Mouse (Mus musculus) kidney, adult 2 months (tissue): ENCODE measurements around the gene Itih5. TPM values are rescaled to one million over a fixed set of nuclear protein-coding genes. Genes with fewer than 3 reads are reported as not detected.

Source experiments
- DNase-seq: peaks from one replicate; pipeline ENCODE4 v3.0.0; 2021
- H3K27ac ChIP-seq: fragments of 200-500 bp; 2 replicates; pipeline ENCODE4 v1.5.1; 2012; ENCODE audit warnings: low read depth, low read length, control low read depth, inconsistent platforms; ENCODE audit not compliant: insufficient read depth
- H3K27me3 ChIP-seq: fragments of 200-500 bp; replicated peaks from 2 replicates; pipeline ENCODE4 v1.6.1; 2012; ENCODE audit warnings: mild to moderate bottlenecking, moderate library complexity, low read length, inconsistent platforms; ENCODE audit not compliant: control insufficient read depth, insufficient read depth
- H3K36me3 ChIP-seq: fragments of 200-500 bp; 2 replicates; pipeline ENCODE4 v1.6.1; 2012; ENCODE audit warnings: mild to moderate bottlenecking, moderate library complexity, low read length, inconsistent platforms; ENCODE audit not compliant: control insufficient read depth, insufficient read depth
- H3K4me1 ChIP-seq: fragments of 200-500 bp; 2 replicates; pipeline ENCODE4 v1.6.1; 2011; ENCODE audit warnings: low read length; ENCODE audit not compliant: control insufficient read depth, insufficient read depth
- H3K4me3 ChIP-seq: fragments of 200-500 bp; 2 replicates; pipeline ENCODE4 v1.5.1; 2011; ENCODE audit warnings: mild to moderate bottlenecking, low read depth, low read length, control low read depth; ENCODE audit not compliant: insufficient read depth
- CTCF ChIP-seq: fragments of 200-500 bp; conservative IDR thresholded peaks from 2 replicates; pipeline ENCODE4 v1.5.1; 2011; ENCODE audit warnings: low read depth, mild to moderate bottlenecking, control low read depth, low read length, moderate library complexity, mixed read lengths; ENCODE audit not compliant: insufficient read depth, insufficient read length
- POLR2A ChIP-seq: fragments of 200-500 bp; IDR thresholded peaks from one replicate; pipeline ENCODE4 v1.6.1; 2011; ENCODE audit warnings: low read depth, low read length, control low read depth
- WGBS: fragments of 180-500 bp; shearing (Covaris S2); methylation state at CpG from one replicate; pipeline ENCODE4 v1.1.7; 2018; 5-methylcytosine and 5-hydroxymethylcytosine counted together
- polyA plus RNA-seq: library from polyadenylated mRNA; depleted of rRNA; stranded (reverse); fragments of >200 nt; gene quantifications from 2 replicates; pipeline ENCODE4 v1.2.3, GENCODE M21; 2012

Gene Itih5
- polyA plus RNA-seq, 1 experiment: 14.1 TPM

- H3K27ac ChIP-seq: no peak overlapping the region
- no peaks in the 10 kb centered on the region; the same call in 1 of the 2 replicates for H3K27me3 ChIP-seq
- 39% methylated on average over 12 of the region's 12 CpGs for WGBS
- TF ChIP-seq POLR2A (no peak), CTCF (no peak)
- no peak for DNase-seq
- no peaks in the 10 kb centered on the region for H3K4me1 ChIP-seq
- no peak overlapping the region for H3K4me3 ChIP-seq
- no peaks in the 10 kb centered on the region for H3K36me3 ChIP-seq
These were observed 60.1 kb downstream of the Itih5 start for GRCm38 (mm10) chr2:10213468-10213867.

GRCm38 (mm10) chr2:10215876-10216565, 62.6 kb downstream of the Itih5 start:
- no peak overlapping the region for H3K27ac ChIP-seq
- no peaks in the 10 kb centered on the region for H3K4me1 ChIP-seq
- no peak for DNase-seq
- H3K27me3 ChIP-seq: no peaks in the 10 kb centered on the region
- H3K4me3 ChIP-seq: no peak overlapping the region
- no peaks in the 10 kb centered on the region for H3K36me3 ChIP-seq
- TF ChIP-seq CTCF (no peak), POLR2A (no peak)
- 79% methylated on average over 7 of the region's 7 CpGs for WGBS

GRCm38 (mm10) chr2:10216566-10217247, 63.3 kb downstream of the Itih5 start:
- H3K27ac ChIP-seq: peak overlapping the region; percentile 26; the same call in 1 of the 2 replicates

GRCm38 (mm10) chr2:10221862-10222261, 68.5 kb downstream of the Itih5 start:
- no peaks in the 10 kb centered on the region for H3K27me3 ChIP-seq
- DNase-seq: no peak
- no peaks in the 10 kb centered on the region for H3K4me1 ChIP-seq
- TF ChIP-seq POLR2A (no peak), CTCF (no peak)
- H3K36me3 ChIP-seq: no peaks in the 10 kb centered on the region
- no peak overlapping the region for H3K27ac ChIP-seq
- WGBS: 92% methylated on average over 4 of the region's 4 CpGs
- no peak overlapping the region for H3K4me3 ChIP-seq

More at GRCm38 (mm10) chr2:10216566-10217247, 63.3 kb downstream of the Itih5 start:
- no peaks in the 10 kb centered on the region for H3K27me3 ChIP-seq
- H3K4me1 ChIP-seq: no peaks in the 10 kb centered on the region
- H3K36me3 ChIP-seq: no peaks in the 10 kb centered on the region
- DNase-seq: peak; percentile 54
- WGBS: 43% methylated on average over 7 of the region's 7 CpGs
- TF ChIP-seq CTCF: no peak
- TF ChIP-seq POLR2A: no peak
- H3K4me3 ChIP-seq: no peak overlapping the region

GRCm38 (mm10) chr2:10226907-10227306, 73.5 kb downstream of the Itih5 start:
- H3K27ac ChIP-seq: no peak overlapping the region
- no peak overlapping the region for H3K4me3 ChIP-seq
- TF ChIP-seq POLR2A (no peak), CTCF (no peak)
- H3K27me3 ChIP-seq: no peaks in the 10 kb centered on the region
- H3K36me3 ChIP-seq: no peaks in the 10 kb centered on the region
- H3K4me1 ChIP-seq: no peaks in the 10 kb centered on the region
- 95% methylated on average over 1 of the region's 1 CpGs for WGBS
- DNase-seq: no peak

- H3K4me1 ChIP-seq: no peaks in the 10 kb centered on the region
- no peaks in the 10 kb centered on the region for H3K36me3 ChIP-seq
- DNase-seq: no peak
- no peaks in the 10 kb centered on the region for H3K27me3 ChIP-seq
- no peak overlapping the region for H3K27ac ChIP-seq
- WGBS: 75% methylated on average over 6 of the region's 6 CpGs
- H3K4me3 ChIP-seq: no peak overlapping the region
- TF ChIP-seq POLR2A (no peak), CTCF (no peak)
These were observed 78.6 kb downstream of the Itih5 start for GRCm38 (mm10) chr2:10231971-10232370.

GRCm38 (mm10) chr2:10236554-10236953, 83.2 kb downstream of the Itih5 start:
- H3K4me1 ChIP-seq: no peaks in the 10 kb centered on the region
- H3K27ac ChIP-seq: no peak overlapping the region
- TF ChIP-seq CTCF (no peak), POLR2A (no peak)
- no peak for DNase-seq
- no peak overlapping the region for H3K4me3 ChIP-seq
- 90% methylated on average over 2 of the region's 2 CpGs for WGBS
- no peaks in the 10 kb centered on the region for H3K36me3 ChIP-seq
- H3K27me3 ChIP-seq: no peaks in the 10 kb centered on the region
